Mouse (Mus musculus) T-helper 17 cell (primary cell): ENCODE results near the gene Wdpcp.

Experiments
- in situ Hi-C, 2 experiments: fragments of 300-600 bp; cut with MboI, MseI; formaldehyde crosslinking; loops; 1 replicate in 1 of 2; 2 replicates in 1 of 2; pipeline ENCODE4 v1.15.1; 2025; ENCODE audit warnings: high pct_unique_total_duplicates in 2 of 2

The Wdpcp gene

GRCm38 (mm10) chr11:21567733-21568132 lies 4.3 kb upstream of the Wdpcp start:
- in situ Hi-C loops: loop anchor here in 1 of 2 experiments (25.0 kb wide), 3 partner anchors 380 to 1430 kb away; partner anchors contain the start of gene Peli1

DNA sequence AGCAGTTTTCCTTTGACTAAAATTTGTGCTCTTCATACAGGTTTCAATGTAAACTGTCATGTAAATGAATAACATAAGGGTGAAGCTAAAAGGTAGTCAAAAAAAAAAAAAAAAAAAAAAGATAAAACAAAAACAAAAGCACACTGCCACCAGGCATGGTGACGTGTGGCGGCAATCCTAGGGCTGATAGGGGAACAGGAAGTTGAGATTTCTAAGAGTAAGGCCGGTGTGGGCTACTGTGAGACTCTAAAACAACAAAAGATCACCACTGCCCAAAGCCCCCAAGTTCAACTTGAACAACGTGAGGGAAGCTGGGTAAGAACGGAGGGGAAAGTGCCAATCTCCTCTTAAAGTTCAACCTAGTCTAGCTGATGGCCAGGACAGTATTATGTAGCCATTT lies 3.0 kb upstream of the Wdpcp start:
- in situ Hi-C loops: loop anchor here in 1 of 2 experiments (25.0 kb wide), 3 partner anchors 382 to 1432 kb away; partner anchors contain the start of gene Peli1

GRCm38 (mm10) chr11:21569456-21570108 lies 2.5 kb upstream of the Wdpcp start:
- in situ Hi-C loops: loop anchor here (10.0 to 25.0 kb wide), 5 partner anchors 382 to 1432 kb away; partner anchors contain the start of gene Peli1 (in 1 of the 2)

- in situ Hi-C loops: loop anchor here (10.0 to 25.0 kb wide), 5 partner anchors 383 to 1433 kb away; partner anchors contain the start of gene Peli1 (in 1 of the 2)
Measured at GRCm38 (mm10) chr11:21570109-21570474, 1.9 kb upstream of the Wdpcp start.

- in situ Hi-C loops: loop anchor here (10.0 to 25.0 kb wide), 5 partner anchors 384 to 1434 kb away; partner anchors contain the start of gene Peli1 (in 1 of the 2)
Measured at GRCm38 (mm10) chr11:21570973-21571372, 1.1 kb upstream of the Wdpcp start.

DNA sequence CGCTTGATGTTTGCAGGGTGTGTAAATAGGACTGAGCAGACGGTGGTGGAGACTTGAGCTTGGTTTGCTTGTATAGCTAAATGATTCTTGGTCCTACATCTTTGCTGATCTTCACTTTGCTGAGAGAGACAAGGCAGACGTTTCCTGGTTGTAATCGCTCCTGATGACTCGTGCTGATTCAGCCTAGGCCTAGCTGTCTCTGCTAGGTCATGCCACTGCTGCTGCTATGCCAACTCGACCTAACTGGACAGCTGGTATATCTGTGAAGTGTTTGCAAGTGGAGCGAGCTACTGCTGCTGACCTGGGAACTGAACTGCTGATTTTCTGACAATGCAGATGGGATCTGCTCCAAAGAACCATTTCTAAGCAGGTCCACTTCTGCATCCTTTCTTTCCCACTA lies 9.4 kb downstream of the Wdpcp start:
- in situ Hi-C loops: no loop called here

DNA sequence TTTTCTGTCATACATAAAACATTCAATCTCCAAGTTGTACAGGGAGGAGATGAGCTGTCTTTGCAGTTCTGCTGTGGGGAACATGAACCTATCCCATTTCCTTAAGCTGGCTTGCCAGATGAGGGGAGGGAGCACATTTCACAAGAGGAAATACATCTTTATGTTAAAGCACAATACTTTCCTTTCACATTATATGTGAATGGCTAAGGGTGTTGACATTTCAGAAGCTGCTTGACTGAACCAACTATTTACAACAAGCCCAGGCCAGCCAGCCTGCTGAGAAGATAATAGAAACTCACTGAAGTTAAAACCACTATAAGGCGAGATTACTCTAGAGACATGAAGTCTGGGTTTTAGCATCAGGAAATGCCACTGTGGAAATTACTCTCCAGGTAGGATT lies 11.3 kb downstream of the Wdpcp start:
- in situ Hi-C loops: no loop called here

DNA sequence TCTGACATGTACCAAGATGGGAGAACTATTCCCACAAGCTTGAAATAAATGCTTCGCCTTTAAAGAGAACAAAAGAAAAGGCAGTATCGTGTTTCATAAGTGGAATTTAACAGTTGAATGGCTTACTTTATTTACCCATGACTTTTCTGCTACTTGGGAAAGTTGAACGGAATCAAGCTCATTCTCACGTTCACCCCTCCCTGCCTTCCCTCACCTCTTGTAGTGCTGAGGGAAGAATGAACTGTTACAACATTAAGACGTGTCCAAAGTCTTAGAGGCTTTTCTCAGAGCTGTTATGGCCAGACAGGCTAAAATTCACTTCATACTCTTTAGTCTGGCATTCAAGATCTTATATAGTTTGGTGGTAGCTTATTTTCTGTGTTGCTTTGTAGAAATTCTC lies 30.5 kb downstream of the Wdpcp start:
- in situ Hi-C loops: no loop called here

- in situ Hi-C loops: no loop called here
Measured at GRCm38 (mm10) chr11:21615915-21616314, 43.9 kb downstream of the Wdpcp start.

DNA sequence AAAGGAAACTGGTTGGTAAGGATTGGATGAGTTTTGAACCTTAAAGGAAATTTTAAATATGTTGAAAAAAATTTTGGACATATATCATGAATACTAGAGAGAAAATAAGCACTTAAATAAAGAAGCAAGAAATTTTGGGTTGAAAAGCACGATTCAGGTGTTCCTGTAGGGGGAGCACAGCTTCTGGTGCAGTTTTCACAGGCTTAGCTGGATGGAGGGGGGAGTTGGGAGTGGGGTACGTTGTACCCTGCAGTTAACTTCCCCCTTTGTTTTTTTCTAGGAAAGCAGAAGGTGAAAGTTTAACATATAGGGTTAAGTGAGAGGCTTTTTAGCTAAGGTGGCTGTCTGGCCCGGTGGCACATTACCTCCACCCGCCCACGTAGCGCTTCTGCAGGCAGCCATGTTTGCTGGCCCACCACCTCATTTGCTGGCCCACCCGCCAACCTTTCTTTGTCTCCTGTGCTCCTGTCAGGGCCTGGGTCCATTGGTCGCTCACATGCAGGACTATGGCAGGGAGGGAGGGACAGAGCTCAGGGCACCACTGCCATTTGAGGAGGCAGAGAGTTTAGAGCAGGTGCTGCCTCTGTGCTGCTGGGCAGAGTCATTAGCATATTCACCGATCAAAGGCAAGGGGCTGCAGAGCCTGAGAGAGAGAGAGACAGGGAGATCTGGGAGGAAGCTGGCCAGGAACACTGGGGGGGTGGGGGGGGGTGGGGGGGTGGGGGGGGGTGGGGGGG lies 62.3 kb downstream of the Wdpcp start:
- in situ Hi-C loops: no loop called here

DNA sequence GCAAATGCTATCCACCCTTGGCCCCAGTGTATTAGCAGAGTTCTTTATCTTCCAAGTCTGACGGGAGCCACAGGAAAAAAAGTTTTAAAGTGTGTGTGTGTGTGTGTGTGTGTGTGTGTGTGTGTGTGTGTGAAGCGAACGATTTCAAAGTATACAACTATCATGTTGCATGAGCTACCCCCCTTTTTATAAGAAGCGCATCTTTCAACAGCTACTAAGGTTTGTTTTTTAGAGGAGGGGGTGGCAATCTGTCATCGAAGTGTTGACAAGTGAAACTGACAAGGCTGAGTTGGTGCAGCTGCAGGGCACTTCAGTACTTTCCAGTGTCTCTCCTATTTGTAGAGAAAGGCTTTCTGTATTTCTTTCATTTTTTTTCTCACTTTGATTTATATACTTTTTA lies 66.3 kb downstream of the Wdpcp start:
- in situ Hi-C loops: no loop called here

DNA sequence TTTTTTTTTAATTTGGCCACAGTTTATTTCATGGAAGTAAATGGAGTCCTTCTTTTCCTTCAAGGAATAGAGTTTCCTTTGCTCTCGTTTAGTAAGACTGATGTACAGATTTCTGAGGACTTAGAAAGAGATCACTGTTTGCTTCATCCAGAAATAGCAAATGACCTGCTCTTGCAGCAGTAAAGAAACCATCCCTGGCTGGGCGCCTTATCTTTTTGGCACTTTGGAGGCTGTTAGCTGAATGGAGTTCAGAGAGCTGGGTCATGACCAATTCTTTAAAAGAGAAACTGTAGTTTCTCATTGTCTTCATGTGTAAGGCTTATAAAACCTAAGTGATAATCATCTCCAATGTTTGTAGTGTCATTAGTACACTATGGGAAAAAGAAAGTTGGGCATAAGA lies 67.5 kb downstream of the Wdpcp start:
- in situ Hi-C loops: no loop called here

DNA sequence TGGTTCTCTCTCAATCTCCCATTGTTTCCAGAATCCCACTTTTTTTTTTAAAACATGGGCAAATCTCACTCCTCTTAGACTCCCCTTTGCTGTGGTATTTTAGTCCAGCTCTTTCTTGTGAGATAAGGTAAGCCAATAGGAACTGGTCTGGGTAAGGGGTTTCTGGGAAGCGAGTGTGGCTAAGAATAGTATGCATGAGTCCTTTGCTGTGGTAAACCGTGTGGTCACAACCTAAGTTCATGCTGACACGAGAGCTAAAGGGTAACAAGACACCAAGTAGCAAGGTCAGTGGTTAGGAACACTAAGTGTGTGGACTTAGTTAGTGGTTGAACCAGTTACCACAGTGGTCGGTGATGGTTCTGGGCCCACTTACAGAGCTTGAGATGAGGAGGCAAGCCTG lies 72.2 kb downstream of the Wdpcp start:
- in situ Hi-C loops: loop anchor here in 1 of 2 experiments (5.0 kb wide), 1 partner anchor 52 kb away; no protein-coding TSS in a partner anchor

- in situ Hi-C loops: loop anchor here in 1 of 2 experiments (5.0 kb wide), 1 partner anchor 321 kb away; no protein-coding TSS in a partner anchor
Measured at GRCm38 (mm10) chr11:21646136-21646535, 74.1 kb downstream of the Wdpcp start.

DNA sequence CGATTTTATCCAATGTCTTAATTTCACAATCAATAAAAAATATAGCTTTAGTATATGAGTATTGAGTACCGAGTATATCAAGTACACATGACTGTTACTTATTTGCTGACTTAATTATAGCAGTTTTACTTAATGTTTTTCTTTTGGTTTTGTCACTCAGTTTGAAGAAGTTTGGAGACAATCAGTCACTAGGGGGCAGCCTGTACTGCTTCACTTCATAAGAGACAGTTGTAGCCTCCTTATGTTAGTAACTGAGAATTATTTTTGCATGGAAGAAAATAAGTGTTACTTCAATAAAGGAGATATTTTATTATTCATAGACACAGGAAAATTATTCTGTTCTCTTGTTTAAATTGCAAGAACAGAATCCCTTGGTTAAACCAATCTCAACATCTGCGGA lies 87.0 kb downstream of the Wdpcp start:
- in situ Hi-C loops: no loop called here

DNA sequence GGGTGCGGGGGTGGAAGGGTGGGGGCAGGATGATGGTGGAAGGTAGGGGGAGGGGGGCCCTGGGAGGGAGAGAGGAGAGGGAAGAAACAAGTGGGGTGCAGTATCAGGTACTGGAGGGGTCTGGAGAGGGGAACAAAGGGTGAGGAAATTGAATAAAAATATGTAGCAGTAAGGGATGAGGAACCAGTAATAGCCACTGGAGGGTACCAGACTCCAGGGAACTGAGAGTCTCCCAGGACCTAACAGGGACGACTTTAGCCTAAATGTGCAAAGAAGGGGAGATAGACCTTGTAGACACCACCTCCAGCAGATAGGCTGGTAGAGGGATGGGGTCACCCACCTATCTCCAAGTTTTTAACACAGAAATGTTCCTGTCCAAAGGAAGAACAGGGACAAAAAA lies 105.0 kb downstream of the Wdpcp start:
- in situ Hi-C loops: no loop called here

DNA sequence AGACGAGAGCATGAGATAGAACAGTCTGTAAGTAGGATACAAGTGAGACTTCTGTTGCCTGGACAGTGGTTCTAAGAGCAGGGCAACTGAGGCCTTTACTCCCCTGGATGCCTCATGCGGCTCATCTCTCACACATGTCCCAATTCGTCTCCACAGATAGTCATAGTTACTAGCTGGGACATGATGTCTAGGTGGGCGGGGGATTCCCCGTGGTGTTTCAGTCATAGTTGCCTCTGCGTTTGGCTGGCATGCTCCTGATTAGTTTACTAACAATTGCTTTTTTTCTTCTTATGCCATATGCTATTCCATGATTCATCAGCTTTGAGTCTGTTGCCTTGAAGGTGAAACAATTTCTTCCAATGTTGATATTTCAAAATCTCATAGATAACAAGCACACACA lies 116.4 kb downstream of the Wdpcp start:
- in situ Hi-C loops: no loop called here

GRCm38 (mm10) chr11:21690730-21691129 lies 118.7 kb downstream of the Wdpcp start:
- in situ Hi-C loops: no loop called here

DNA sequence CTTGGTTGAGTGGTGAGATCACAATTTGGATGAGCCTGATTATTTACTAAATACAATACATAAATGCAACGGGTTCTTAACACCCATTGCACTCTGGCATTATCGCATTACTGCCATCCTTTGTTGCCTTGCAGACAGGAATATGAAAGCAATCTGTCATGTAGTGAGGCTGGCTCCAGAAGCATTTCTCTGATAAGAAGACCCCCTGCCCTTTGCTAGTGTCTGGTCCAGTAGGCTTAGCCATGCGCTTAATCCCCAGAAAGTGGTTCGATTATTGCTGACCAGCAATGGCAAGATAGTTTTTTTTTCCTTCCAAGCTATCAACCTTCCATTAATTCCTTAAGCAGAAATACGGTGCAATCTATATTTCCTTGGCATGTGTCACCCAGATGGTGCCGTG lies 122.1 kb downstream of the Wdpcp start:
- in situ Hi-C loops: no loop called here

DNA sequence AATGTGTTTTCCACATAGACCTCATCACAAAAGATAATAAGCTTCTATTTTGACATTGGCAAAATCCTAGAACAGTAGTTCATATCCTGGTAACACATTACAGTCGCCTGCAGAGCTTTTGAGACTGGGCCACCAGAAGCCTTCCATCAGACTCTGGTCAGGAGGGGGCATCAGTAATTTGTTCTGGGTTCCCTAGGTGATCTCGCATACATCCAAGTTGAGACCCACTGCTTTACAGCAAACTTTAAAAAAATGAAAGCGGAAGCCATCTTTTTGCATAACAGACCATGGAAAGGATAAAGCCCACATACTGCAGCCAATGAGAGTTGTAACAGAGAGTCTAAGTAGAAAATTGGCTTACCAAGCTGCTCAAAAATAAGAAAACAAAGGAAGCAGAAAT lies 125.6 kb downstream of the Wdpcp start:
- in situ Hi-C loops: no loop called here

GRCm38 (mm10) chr11:21713508-21713907 lies 141.5 kb downstream of the Wdpcp start:
- in situ Hi-C loops: no loop called here

GRCm38 (mm10) chr11:21714065-21714464 lies 142.0 kb downstream of the Wdpcp start:
- in situ Hi-C loops: no loop called here

GRCm38 (mm10) chr11:21726329-21726728 lies 154.3 kb downstream of the Wdpcp start:
- in situ Hi-C loops: no loop called here
